Mouse (Mus musculus) G1E-ER4 (cell line): ENCODE measurements at regions not wholly inside any gene's neighbourhood (a gene's known extent, or its start where the extent isn't known, plus 50 kb on each side); places are given as distances from the start of the nearest gene placed in this dataset.
A peak's percentile ranks its signal among the peaks of the same experiment; 100 is the strongest.

Source experiments
- GATA1 ChIP-seq: IDR thresholded peaks from one replicate; pipeline ENCODE4 v1.8.0; 2012; ENCODE audit warnings: low read length, inconsistent platforms

DNA sequence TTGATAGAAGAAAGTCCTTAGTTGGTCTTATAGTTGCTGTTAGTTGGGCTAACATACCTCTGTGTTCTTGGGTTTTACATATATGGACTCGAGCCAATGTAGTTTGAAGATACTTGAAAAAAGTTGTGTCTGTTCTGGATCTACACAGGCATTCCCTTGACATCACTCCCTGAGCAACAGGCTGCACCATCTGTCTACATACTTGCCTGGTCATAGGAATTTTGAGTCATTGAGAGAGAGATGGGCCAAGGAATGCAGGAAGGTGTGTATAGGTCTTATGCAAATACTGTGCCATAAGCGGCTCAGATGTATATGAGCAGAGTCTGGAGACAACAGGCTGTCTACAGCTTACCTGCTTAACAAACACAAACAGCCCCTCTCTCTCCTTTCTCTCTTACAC is 122.9 kb downstream of the Asb1 start:
- no peak for TF ChIP-seq GATA1

- no peak for TF ChIP-seq GATA1
Measured at GRCm38 (mm10) chr1:91664622-91665021, 124.3 kb downstream of the Asb1 start.

DNA sequence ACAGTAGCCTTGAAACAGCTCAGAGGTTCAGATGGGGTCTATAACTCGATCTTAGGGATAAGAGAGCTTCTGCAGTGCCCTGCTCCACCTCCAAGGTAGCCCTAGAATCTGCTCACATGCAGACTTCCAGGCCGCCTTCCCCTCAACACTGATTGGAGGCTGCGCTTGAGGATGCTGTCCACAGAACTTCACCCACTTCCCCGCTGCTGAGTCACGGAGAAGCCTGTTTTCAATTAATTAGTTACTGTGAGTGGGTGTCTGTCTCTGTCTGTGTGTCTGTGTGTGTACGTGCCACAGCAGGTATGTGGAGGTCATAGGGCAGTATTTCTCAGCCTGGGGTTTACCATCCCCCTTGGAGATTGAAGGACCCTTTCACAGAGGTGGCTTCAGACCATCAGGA is 128.2 kb downstream of the Asb1 start:
- TF ChIP-seq GATA1, result no peak

- no peak for TF ChIP-seq GATA1
Measured at GRCm38 (mm10) chr1:91670980-91671379, 130.3 kb upstream of the Twist2 start.

DNA sequence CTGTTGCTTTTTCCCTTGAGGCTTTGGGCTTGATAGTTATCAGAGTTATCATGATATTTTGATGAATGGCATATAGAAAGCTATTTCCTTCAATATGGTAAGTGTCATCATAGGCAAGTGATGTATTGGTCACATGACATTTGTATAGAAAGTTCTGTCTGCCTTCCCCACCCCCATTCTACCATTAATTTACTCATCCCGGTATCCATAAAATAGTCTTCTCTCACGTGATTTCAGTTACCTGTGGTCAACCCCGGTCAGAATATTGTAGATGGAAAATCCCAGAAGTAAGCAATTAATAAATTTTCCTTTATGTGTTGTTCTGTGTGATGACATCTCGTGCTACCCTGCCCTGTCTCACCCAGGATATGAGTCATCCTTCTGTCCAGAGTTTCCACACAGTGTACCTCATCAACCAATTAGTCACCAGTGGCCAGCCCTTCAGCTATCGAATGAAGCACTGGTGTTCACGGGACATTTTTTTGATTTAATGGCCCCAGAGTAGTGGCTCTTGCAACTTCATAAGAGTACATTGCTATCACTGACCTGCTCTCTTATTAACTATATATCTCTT is 127.1 kb upstream of the Twist2 start:
- no peak for TF ChIP-seq GATA1

GRCm38 (mm10) chr1:91677062-91677461 is 124.2 kb upstream of the Twist2 start:
- TF ChIP-seq GATA1, result no peak

DNA sequence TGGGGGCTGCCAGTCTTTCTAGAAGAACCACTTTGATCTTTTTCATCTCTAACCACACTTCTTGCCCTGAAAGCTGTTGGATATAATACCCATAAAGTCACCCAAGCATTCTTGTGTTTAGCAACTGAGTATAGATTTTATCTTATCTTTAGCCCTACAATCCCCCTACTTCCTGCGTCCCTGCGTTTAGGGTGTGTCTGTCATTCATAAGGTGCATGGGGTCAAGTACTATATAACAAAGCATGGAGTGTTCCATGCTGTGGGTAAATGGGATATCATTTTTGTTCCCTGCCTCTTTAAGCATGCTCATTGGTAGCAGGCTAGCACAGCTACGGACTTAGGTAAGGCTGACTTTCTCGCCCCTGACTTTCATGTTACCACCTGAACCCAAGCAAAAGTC is 122.5 kb upstream of the Twist2 start:
- peak; percentile 37 for TF ChIP-seq GATA1

- no peak for TF ChIP-seq GATA1
Measured at GRCm38 (mm10) chr1:91685031-91685430, 116.2 kb upstream of the Twist2 start.

GRCm38 (mm10) chr1:91685789-91686188 is 115.5 kb upstream of the Twist2 start:
- no peak for TF ChIP-seq GATA1

- no peak for TF ChIP-seq GATA1
Measured at GRCm38 (mm10) chr1:91691601-91692000, 109.7 kb upstream of the Twist2 start.

DNA sequence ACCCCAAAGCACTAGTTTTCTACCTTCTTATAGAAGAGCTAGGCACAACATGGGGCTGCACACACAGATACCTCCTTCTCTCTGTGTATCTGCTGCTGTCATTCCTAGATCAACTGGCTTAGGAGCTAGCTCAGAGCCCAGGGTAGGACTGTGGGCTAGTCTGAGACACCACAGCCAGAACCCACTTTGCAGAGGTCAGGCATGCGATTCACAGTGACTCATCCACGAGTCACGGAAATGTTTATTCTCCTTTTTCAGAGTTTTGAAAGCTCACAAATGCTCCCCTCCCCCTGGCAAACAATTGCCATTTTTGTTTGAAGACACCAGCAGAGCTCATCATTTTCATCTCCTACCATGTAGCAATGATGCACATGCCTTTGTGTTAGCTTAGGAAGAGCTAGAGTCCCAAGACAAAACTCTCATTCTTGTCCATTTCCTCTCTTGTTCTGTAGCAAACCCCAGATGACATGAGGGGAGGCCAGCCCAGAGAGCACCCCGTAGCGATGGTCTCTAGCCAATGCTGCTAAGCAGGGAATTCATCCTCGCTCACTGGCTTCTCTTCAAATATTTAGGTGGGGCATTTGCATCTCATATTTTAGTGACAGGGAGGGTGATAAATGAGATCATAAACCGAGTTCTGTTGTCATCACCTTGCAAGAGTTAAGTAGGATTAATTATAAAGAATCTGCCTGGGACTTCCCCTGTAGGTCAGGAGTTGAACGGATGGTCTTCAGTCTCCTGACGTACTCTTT is 108.4 kb upstream of the Twist2 start:
- no peak for TF ChIP-seq GATA1

DNA sequence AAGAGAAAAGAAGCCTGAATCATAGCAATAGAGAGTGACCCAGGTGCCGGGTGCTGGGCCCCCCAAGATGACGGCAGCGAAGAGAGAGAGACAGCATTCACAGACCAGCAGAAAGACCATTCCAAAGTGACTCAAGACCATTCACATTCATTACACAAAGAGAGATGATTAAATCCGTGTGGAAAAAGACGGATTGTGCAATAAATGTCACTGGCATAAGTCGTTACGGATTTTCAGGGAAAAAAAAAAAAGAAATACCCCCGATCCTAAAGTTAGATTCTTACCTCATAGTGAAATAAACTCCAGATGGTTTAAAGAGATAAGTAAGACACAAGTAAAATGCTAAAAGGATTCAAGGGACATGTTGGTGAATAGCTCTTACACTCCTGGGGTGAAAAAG is 104.2 kb upstream of the Twist2 start:
- no peak for TF ChIP-seq GATA1

GRCm38 (mm10) chr1:91701475-91701874 is 99.8 kb upstream of the Twist2 start:
- TF ChIP-seq GATA1, result no peak

DNA sequence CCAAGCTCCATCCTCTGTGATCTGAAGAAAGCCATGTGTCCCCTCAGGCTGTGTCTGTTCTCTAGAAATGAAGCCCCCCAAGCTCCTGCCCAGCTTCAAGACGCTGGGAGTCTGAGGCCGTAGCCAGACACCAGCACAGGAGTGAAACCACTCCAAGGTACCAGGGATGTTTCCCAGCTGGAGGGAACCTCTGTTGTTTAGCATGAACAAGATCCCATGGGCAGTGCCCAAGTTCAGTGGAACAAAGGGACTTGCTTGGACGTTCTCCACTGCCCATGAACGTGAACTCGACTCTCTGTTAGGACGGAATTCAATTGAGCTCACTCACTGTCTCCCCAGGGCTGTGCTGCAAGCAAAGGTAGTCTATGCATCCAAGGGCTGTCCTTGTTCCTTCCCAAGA is 99.2 kb upstream of the Twist2 start:
- TF ChIP-seq GATA1, result no peak

DNA sequence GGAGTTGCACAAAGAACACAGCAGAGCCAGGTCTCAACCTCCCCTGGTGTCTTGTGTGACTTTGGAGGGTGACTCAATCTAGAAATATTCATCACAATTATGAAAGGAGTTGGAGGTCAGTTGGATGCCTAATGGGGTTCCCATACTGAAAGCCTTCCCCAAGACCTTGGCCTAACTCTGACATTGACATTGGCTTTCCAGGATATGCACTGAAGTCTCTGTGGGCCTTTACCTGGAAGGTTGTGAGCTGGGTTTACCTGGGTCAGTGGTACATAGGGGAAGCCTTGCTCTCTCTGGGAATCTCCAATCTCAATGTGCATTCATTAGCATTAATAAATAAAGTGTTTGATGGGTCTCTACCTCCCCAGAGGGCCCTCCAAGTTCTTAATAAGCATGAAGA is 98.5 kb upstream of the Twist2 start:
- TF ChIP-seq GATA1, result no peak

GRCm38 (mm10) chr1:91705451-91705850 is 95.8 kb upstream of the Twist2 start:
- TF ChIP-seq GATA1, result no peak

DNA sequence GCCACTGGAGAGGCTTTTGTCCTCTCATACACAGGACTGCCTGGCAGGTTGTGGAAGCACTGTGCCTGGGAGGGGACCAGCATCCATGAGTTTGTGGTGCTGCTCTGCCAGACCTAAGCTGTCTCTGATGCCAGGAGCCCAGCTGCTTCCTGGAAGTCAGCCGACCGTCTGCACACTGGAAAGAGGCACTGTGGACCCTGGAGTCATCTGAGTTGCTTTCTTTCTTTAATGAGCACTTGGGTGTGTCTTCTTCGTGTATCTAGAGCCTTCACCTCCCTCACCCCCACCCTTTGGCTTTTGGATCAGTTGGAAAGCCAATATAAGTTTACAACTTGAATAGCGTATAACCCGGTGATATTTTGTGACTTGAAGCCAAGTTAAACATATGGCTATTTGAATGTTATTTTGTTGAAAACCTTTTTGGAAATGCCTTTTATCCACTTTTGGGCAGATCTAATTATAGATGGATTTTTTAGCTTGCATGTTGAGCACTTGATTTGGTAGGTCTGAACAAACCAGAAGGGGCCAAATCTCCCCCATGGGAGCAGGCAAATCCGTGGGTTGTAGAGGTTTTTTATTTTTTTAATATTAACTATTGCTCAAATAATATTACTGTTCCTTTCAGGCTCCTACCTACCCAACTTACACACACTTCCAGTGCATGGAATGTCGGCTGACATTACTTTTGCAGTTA is 92.6 kb upstream of the Twist2 start:
- no peak for TF ChIP-seq GATA1
